Mouse (Mus musculus) left cerebral cortex, postnatal 14 days (tissue): Measurements from ENCODE around the gene Arid5b. TPM values are rescaled to one million over a fixed set of nuclear protein-coding genes. Genes with fewer than 3 reads are reported as not detected.
"Not testable (repeated sequence)": the region's sequence is repeated elsewhere in the genome, so short reads cannot be mapped to it uniquely, and the experiment has no call there.

Source experiments
- DNase-seq, 2 experiments: peaks; one replicate each; pipeline ENCODE4 v3.0.0; 2021 to 2022; ENCODE audit warnings: low spot score in 2 of 2, mixed read lengths in 1 of 2
- intact Hi-C: fragments of 180-260 bp; cut with DNase I; formaldehyde crosslinking; loops from one replicate; pipeline ENCODE4 v1.15.1; 2025
- total RNA-seq, 2 experiments: library from RNA; stranded (reverse); gene quantifications; 2 replicates each; pipeline ENCODE4 v1.2.3; 2021

Arid5b gene
- total RNA-seq, 2 experiments from 2014 or later: 24.3 to 25.8 TPM

GRCm38 (mm10) chr10:68104481-68104880 is 174.1 kb downstream of the Arid5b start:
- intact Hi-C loops: no loop called here
- peak in 1 of 2 experiments; percentile 22 for DNase-seq

GRCm38 (mm10) chr10:68103988-68104387 is 174.6 kb downstream of the Arid5b start:
- intact Hi-C loops: no loop called here
- DNase-seq: peak in 1 of 2 experiments; percentile 18

- no peak for DNase-seq
- intact Hi-C loops: no loop called here
Measured at GRCm38 (mm10) chr10:68103078-68103855, 175.3 kb downstream of the Arid5b start.

GRCm38 (mm10) chr10:68102566-68102965 is 176.0 kb downstream of the Arid5b start:
- intact Hi-C loops: no loop called here

GRCm38 (mm10) chr10:68101251-68101650 is 177.3 kb downstream of the Arid5b start:
- no peak for DNase-seq
- intact Hi-C loops: no loop called here

More at GRCm38 (mm10) chr10:68102566-68102965, 176.0 kb downstream of the Arid5b start:
- DNase-seq: no peak

GRCm38 (mm10) chr10:68100506-68100905 is 178.0 kb downstream of the Arid5b start:
- intact Hi-C loops: no loop called here
- no peak for DNase-seq

GRCm38 (mm10) chr10:68099801-68100200 is 178.7 kb downstream of the Arid5b start:
- DNase-seq, intact Hi-C loops: not testable (repeated sequence)

- DNase-seq: no peak
- intact Hi-C loops: no loop called here
Measured at GRCm38 (mm10) chr10:68097821-68098675, 180.5 kb downstream of the Arid5b start.

GRCm38 (mm10) chr10:68096395-68096794 is 182.1 kb downstream of the Arid5b start:
- DNase-seq: no peak
- intact Hi-C loops: no loop called here

- intact Hi-C loops: no loop called here
- DNase-seq: no peak
Measured at GRCm38 (mm10) chr10:68095136-68095535, 183.4 kb downstream of the Arid5b start.

GRCm38 (mm10) chr10:68093496-68093895 is 185.0 kb downstream of the Arid5b start:
- intact Hi-C loops: no loop called here
- DNase-seq: no peak

- DNase-seq: no peak
- intact Hi-C loops: no loop called here
Measured at GRCm38 (mm10) chr10:68091840-68092239, 186.7 kb downstream of the Arid5b start.

GRCm38 (mm10) chr10:68091011-68091410 is 187.5 kb downstream of the Arid5b start:
- intact Hi-C loops: no loop called here
- DNase-seq: no peak

- intact Hi-C loops: no loop called here
- DNase-seq: no peak
Measured at GRCm38 (mm10) chr10:68090544-68090943, 188.0 kb downstream of the Arid5b start.

GRCm38 (mm10) chr10:68090197-68090535 is 188.4 kb downstream of the Arid5b start:
- intact Hi-C loops: no loop called here
- DNase-seq: no peak

- intact Hi-C loops: no loop called here
Measured at GRCm38 (mm10) chr10:68089435-68090196, 188.9 kb downstream of the Arid5b start.

GRCm38 (mm10) chr10:68087722-68088121 is 190.8 kb downstream of the Arid5b start:
- DNase-seq: no peak
- intact Hi-C loops: no loop called here

More at GRCm38 (mm10) chr10:68089435-68090196, 188.9 kb downstream of the Arid5b start:
- DNase-seq: no peak

GRCm38 (mm10) chr10:68086973-68087372 is 191.6 kb downstream of the Arid5b start:
- no peak for DNase-seq
- intact Hi-C loops: no loop called here

- DNase-seq: no peak
- intact Hi-C loops: no loop called here
Measured at GRCm38 (mm10) chr10:68085574-68085973, 193.0 kb downstream of the Arid5b start.

- DNase-seq: no peak
- intact Hi-C loops: loop anchor here (5.0 kb wide), 1 partner anchor 59 kb away; no protein-coding TSS in a partner anchor
Measured at GRCm38 (mm10) chr10:68081712-68082111, 196.8 kb downstream of the Arid5b start.
